Mouse (Mus musculus) ES-E14 (cell line): ENCODE measurements at regions not wholly inside any gene's neighbourhood (a gene's known extent, or its start where the extent isn't known, plus 50 kb on each side); places are given as distances from the start of the nearest gene placed in this dataset.

ENCODE experiments used
- DNase-seq: peaks from one replicate; pipeline ENCODE4 v3.0.0-alpha.2; 2013; ENCODE audit warnings: low read depth, low spot score
- H3K27ac ChIP-seq: 2 replicates; pipeline ENCODE4 v1.5.1; 2012; ENCODE audit warnings: low read depth, mild to moderate bottlenecking, low read length, moderate library complexity, mixed read lengths; ENCODE audit not compliant: poor library complexity, insufficient read depth, severe bottlenecking
- H3K36me3 ChIP-seq: 2 replicates; pipeline ENCODE4 v1.6.1; 2012; ENCODE audit warnings: mild to moderate bottlenecking, low read length, moderate library complexity, mixed read lengths; ENCODE audit not compliant: control insufficient read depth, poor library complexity, insufficient read depth, severe bottlenecking
- H3K4me1 ChIP-seq, 2 experiments: fragments of 150-350 bp in 1 of 2; sonication (generic) in 1 of 2; 2 replicates each; pipeline ENCODE4 v1.6.1; 2012; ENCODE audit warnings: low read length in 2 of 2, mild to moderate bottlenecking in 1 of 2, mixed read lengths in 1 of 2; ENCODE audit not compliant: control insufficient read depth in 2 of 2, insufficient read depth in 2 of 2, poor library complexity in 1 of 2
- H3K4me3 ChIP-seq, 2 experiments: fragments of 150-350 bp in 1 of 2; sonication (generic) in 1 of 2; 2 replicates each; pipeline ENCODE4 v1.5.1; 2012; ENCODE audit warnings: low read length in 2 of 2, low read depth in 1 of 2, mild to moderate bottlenecking in 1 of 2, mixed read lengths in 1 of 2; ENCODE audit not compliant: insufficient read depth in 1 of 2, poor library complexity in 1 of 2, severe bottlenecking in 1 of 2
- H3K9ac ChIP-seq: 2 replicates; pipeline ENCODE4 v1.6.1; 2012; ENCODE audit warnings: low read depth, mild to moderate bottlenecking, low read length, mixed read lengths; ENCODE audit not compliant: poor library complexity, insufficient read depth, severe bottlenecking
- H3K9me3 ChIP-seq: fragments of 150-350 bp; sonication (generic); 2 replicates; pipeline ENCODE4 v1.6.1; 2012; ENCODE audit warnings: low read depth, mild to moderate bottlenecking, low read length; ENCODE audit not compliant: control insufficient read depth, insufficient read depth
- CHD2 ChIP-seq: IDR thresholded peaks from 2 replicates; pipeline ENCODE4 v1.6.1; 2014; ENCODE audit warnings: mild to moderate bottlenecking, low read depth, low read length, inconsistent platforms
- HCFC1 ChIP-seq: IDR thresholded peaks from 2 replicates; pipeline ENCODE4 v1.6.1; 2012; ENCODE audit warnings: low read length, inconsistent platforms, borderline replicate concordance; ENCODE audit not compliant: insufficient read depth
- MAFK ChIP-seq: IDR thresholded peaks from 2 replicates; pipeline ENCODE4 v1.6.1; 2014; ENCODE audit warnings: mild to moderate bottlenecking, low read depth, low read length, inconsistent platforms; ENCODE audit not compliant: insufficient read depth
- ZC3H11A ChIP-seq: IDR thresholded peaks from 2 replicates; pipeline ENCODE4 v1.6.1; 2012; ENCODE audit warnings: low read depth, mild to moderate bottlenecking, inconsistent platforms, low read length, borderline replicate concordance
- ZNF384 ChIP-seq: IDR thresholded peaks from 2 replicates; pipeline ENCODE4 v1.6.1; 2012; ENCODE audit warnings: low read depth, low read length, inconsistent platforms
- in situ Hi-C, 2 experiments: fragments of 600-800 bp; cut with MboI; formaldehyde crosslinking; loops; one replicate each; pipeline ENCODE4 v1.15.1; 2025; ENCODE audit warnings: low sequenced_read_pairs in 2 of 2, inconsistent platforms in 1 of 2; ENCODE audit not compliant: unreplicated experiment in 2 of 2

GRCm38 (mm10) chr6:93152431-93153208 is 209.3 kb upstream of the Adamts9 start:
- Histone ChIP-seq H3K4me1 (no peaks in the 10 kb centered on the region), H3K9ac (no peak overlapping the region), H3K9me3 (no peaks in the 10 kb centered on the region), H3K4me3 (no peak overlapping the region), H3K36me3 (no peaks in the 10 kb centered on the region), H3K27ac (no peak overlapping the region)
- no peak for DNase-seq
- in situ Hi-C loops = no loop called here
- TF ChIP-seq CHD2 (no peak), HCFC1 (no peak), ZC3H11A (no peak), MAFK (no peak), ZNF384 (no peak)

- in situ Hi-C loops = no loop called here
- no peaks in the 10 kb centered on the region for H3K4me1 ChIP-seq
- no peak for DNase-seq
- H3K27ac ChIP-seq = no peak overlapping the region
- TF ChIP-seq CHD2 = no peak
- no peak for TF ChIP-seq ZC3H11A
- no peak for TF ChIP-seq ZNF384
- no peak for TF ChIP-seq HCFC1
- no peaks in the 10 kb centered on the region for H3K9me3 ChIP-seq
- no peak overlapping the region for H3K9ac ChIP-seq
- no peak overlapping the region for H3K4me3 ChIP-seq
- H3K36me3 ChIP-seq = no peaks in the 10 kb centered on the region
Observed at GRCm38 (mm10) chr6:93150531-93150930, 207.2 kb upstream of the Adamts9 start.

- Histone ChIP-seq H3K4me1 (no peaks in the 10 kb centered on the region), H3K27ac (no peak overlapping the region), H3K36me3 (no peaks in the 10 kb centered on the region), H3K9me3 (no peaks in the 10 kb centered on the region), H3K4me3 (no peak overlapping the region), H3K9ac (no peak overlapping the region)
- in situ Hi-C loops = loop anchor here in 1 of 2 experiments (25.0 kb wide), 1 partner anchor 363 kb away; no protein-coding TSS in a partner anchor
- no peak for TF ChIP-seq CHD2
- no peak for TF ChIP-seq MAFK
- TF ChIP-seq ZNF384 = no peak
- no peak for TF ChIP-seq HCFC1
- TF ChIP-seq ZC3H11A = no peak
- DNase-seq = no peak
Observed at GRCm38 (mm10) chr6:93149956-93150355, 206.7 kb upstream of the Adamts9 start.

- no peak for DNase-seq
- Histone ChIP-seq H3K9me3 (no peaks in the 10 kb centered on the region), H3K4me3 (no peak overlapping the region), H3K27ac (no peak overlapping the region), H3K4me1 (peaks cover 0 to 2% of the 10 kb centered on the region in 2 experiments; a peak in 1 of 4 replicates), H3K36me3 (no peaks in the 10 kb centered on the region), H3K9ac (no peak overlapping the region)
- in situ Hi-C loops = loop anchor here in 1 of 2 experiments (25.0 kb wide), 1 partner anchor 353 kb away; no protein-coding TSS in a partner anchor
- TF ChIP-seq CHD2 (no peak), ZNF384 (no peak), MAFK (no peak), ZC3H11A (no peak)
Observed at GRCm38 (mm10) chr6:93140331-93140731, 197.0 kb upstream of the Adamts9 start.
